Mouse (Mus musculus) heart, adult 11 months (tissue): ENCODE measurements around the gene Rgl2.

Experiments
- DNase-seq: peaks from one replicate; pipeline ENCODE4 v3.0.0; 2022

The Rgl2 gene

DNA sequence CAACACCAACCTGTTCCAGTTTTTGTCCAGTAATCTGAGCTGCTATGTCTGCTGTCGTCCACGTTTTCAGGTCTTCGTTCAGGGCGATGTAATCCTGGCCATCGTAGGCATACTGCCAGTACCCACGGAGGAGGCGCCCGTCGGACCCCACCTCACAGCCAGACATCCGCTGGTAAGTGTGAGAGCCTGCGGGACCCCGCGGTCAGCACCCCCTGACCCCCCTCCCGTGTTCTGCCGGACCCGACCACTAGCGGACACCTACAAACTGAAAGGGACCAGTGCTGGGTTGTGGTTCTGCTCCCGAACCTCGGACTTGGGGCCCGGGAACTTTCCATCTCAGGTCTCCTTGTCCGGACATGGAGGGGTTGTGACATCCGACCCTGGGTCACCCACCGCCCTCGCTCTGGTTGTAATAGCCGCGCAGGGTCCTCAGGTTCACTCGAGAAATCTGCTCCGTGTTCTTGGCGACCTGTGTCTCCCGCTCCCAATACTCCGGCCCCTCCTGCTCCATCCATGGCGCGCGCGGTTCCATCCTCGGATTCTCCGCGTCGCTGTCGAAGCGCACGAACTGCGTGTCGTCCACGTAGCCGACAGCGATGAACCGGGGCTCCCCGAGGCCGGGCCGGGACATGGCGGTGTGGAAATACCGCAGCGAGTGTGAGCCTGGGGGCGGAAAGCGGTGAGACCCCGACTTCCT, 48.7 kb downstream of the Rgl2 start:
- DNase-seq, result peak; percentile 95

DNA sequence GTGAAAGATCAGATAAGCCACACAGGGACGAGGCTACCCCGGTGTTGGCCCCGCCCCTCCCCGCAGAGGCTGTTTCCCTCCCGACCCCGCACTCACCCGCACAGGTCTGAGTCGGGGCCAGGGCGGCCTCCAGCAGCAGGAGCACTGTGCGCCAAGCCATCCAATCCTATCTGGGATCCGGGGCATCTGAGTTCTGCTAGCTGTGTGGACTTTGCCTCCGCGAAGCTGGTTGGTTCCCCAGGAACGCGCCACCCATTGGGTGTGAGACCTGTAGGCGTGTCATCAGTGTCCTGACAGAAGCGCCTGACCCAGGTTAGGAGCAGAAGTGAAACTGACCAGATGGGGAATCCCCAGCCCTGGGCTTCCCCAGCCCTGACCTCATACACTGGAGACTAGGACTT, 49.3 kb downstream of the Rgl2 start:
- peak; percentile 100 for DNase-seq

DNA sequence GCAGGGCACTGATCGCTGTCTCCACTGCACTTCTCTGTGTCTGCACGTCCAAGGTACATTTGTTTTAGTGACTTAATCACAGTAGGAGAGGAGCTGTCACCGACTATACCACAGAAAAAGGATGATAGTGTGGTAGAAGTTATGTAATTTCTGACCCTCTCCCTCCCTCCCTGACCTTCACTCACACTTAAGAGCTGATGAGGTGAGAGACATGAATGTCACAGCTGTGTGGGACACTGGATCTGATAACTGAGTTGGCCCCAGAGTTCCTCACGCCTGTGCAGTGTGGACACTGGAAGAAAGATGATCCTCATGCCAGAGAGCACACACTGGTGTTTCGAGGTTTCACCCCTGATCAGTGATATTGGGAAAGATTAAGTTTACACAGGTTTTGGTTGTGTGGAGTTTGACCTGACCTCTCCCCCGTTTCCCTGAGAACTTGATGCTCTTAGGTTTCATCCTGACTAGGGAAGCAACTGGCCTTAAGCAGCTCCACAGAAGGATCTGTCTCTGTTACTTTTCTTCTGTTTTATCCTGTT, 50.2 kb downstream of the Rgl2 start:
- no peak for DNase-seq

DNA sequence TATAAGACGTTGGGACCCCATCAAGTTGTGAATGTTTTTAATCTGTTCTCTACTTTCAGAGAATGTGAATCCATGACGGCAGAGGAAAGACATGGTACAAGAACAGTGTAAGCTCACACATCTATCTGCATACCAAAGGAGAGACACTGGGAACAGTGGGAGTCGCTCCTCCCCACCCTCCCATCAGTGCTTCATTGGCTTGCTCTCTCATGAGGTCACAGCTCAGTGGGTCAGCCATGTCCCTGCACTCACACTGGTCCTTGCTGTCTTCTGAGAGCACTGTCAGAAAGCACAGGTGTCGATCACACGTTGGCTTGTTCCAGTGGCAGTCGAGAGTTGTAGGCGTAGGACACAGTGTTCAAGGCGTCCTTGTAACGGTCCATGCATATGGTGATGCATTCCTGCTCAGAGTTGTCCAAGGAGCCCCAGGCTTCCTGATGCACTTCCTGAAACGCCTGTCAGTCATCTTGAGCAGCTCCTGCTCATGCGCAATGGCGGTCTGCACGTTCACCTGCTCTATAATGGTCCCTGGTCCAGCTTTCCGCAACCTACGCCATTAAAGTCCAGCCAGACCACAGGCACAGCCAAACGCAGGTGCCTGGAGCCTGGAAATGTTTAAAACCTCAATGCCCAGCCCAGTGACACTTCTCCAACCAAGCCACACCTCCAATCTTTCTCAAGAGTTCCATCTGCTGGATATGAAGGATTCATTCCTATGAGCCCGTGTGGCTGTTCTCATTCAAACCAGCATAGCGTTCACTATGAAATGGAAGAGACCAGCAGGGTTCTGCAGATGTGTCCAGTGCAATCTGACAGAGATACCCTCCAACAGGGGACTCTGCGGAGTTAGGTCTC, 51.1 kb downstream of the Rgl2 start:
- DNase-seq, result peak; percentile 90

DNA sequence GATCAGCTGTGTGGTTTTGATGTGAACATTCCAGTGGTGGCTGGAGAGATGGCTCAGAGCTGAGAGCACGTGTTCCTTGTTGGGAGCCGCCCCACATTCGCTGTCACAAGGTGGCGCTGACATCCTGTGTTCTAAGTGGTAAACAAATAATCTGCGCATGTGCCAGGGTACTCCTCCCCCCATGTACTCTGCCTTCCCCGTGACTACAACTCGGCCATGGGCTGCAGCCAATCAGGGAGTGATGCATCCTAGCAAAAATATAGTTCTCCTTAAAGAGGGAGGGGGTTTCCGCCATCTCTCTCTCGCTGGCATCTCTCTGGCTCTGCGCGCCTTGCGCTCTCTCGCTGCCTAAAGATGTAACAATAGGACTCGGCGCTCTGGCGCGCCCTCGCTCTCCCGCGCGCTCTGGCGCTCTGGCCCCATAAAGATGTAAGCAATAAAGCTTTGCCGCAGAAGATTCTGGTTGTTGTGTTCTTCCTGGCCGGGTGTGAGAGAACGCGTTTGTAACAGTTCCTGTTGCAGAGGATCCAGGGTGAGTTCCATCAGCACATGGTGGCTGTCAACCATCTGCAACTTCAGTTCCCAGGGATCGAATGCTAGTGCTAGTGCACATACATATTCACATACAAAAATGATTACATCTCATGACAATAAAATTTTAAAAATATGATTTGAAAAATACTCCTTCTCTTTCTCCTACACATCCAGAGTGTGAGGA, 52.0 kb downstream of the Rgl2 start:
- DNase-seq, result peak; percentile 100

DNA sequence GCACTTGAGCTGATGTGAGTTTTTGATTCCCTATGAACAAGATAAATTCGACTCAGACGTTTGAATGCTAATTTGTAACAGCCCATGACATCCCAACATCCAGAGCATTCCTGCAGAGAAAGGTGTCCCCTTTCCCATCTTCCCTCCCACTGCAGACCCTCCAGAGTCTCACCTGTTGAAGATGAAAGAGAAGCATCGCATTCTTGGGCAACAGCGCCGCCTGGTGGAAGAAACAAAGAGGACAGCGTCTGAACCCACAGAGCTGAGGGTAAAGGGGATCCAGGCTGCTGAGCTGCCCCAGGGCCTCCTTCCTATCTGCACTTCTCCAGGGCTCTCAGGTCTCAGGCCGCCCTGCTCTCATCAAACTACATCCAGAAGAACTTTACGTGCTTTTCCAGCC, 52.8 kb downstream of the Rgl2 start:
- DNase-seq, result peak; percentile 94
